Mouse (Mus musculus) kidney, adult 2 months (tissue): Measurements from ENCODE around the gene Mtif3.

Experiments used
- CTCF ChIP-seq: fragments of 200-500 bp; conservative IDR thresholded peaks from 2 replicates; pipeline ENCODE4 v1.5.1; 2011; ENCODE audit warnings: low read depth, mild to moderate bottlenecking, control low read depth, low read length, moderate library complexity, mixed read lengths; ENCODE audit not compliant: insufficient read depth, insufficient read length
- POLR2A ChIP-seq: fragments of 200-500 bp; IDR thresholded peaks from one replicate; pipeline ENCODE4 v1.6.1; 2011; ENCODE audit warnings: low read depth, low read length, control low read depth

DNA sequence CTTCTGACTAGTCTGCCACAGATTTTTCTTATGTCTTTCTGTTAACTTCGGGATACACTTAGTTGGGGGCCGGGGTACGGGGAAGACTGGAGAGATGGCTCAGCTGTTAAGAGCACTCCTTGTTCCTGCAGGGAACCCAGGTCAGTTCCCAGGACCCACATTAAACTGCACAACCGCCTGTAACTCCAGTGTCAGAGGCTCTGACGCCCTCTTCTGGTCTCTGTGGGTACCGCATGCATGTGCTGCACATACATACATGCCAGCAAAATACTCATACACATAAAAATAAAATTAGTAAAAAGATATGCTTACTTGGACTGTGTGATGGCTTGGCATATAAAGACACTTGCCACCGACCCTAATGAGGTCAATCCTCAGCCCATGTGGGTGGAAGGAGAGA lies 33.2 kb upstream of the Mtif3 start:
- TF ChIP-seq CTCF (no peak), POLR2A (no peak)
